Mouse (Mus musculus) MEL (cell line): ENCODE measurements around the gene Sh3gl2. TPM values are rescaled to one million over a fixed set of nuclear protein-coding genes. Genes with fewer than 3 reads are reported as not detected.

Experiments used
- DNase-seq: peaks from one replicate; pipeline ENCODE4 v3.0.0; 2011; ENCODE audit warnings: low read depth, low spot score
- H3K27ac ChIP-seq: 2 replicates; pipeline ENCODE4 v1.5.1; 2012; ENCODE audit warnings: low read depth, mild to moderate bottlenecking, control low read depth, low read length, moderate library complexity; ENCODE audit not compliant: control insufficient read depth
- H3K27me3 ChIP-seq, 2 experiments: fragments of 150-350 bp in 1 of 2; sonication (generic) in 1 of 2; 2 replicates each; pipeline ENCODE4 v1.6.1; 2012; ENCODE audit warnings: low read length in 2 of 2, mild to moderate bottlenecking in 2 of 2, improper control_type of control experiment in 1 of 2, moderate library complexity in 1 of 2; ENCODE audit not compliant: insufficient read depth in 2 of 2, control insufficient read depth in 1 of 2
- H3K36me3 ChIP-seq, 2 experiments: 2 replicates each; pipeline ENCODE4 v1.6.1; 2012 to 2014; ENCODE audit warnings: low read length in 2 of 2, improper control_type of control experiment in 1 of 2, inconsistent platforms in 1 of 2, mild to moderate bottlenecking in 1 of 2; ENCODE audit not compliant: insufficient read depth in 2 of 2, control insufficient read depth in 1 of 2
- H3K4me1 ChIP-seq, 2 experiments: fragments of 150-350 bp in 1 of 2; sonication (generic) in 1 of 2; 2 replicates each; pipeline ENCODE4 v1.6.1; 2012; ENCODE audit warnings: low read length in 2 of 2, improper control_type of control experiment in 1 of 2, mild to moderate bottlenecking in 1 of 2; ENCODE audit not compliant: insufficient read depth in 2 of 2, control insufficient read depth in 1 of 2
- H3K4me3 ChIP-seq, 2 experiments: fragments of 150-350 bp in 1 of 2; sonication (generic) in 1 of 2; 2 replicates each; pipeline ENCODE4 v1.5.1; 2012; ENCODE audit warnings: low read depth in 2 of 2, low read length in 2 of 2, mild to moderate bottlenecking in 2 of 2, moderate library complexity in 2 of 2, control low read depth in 1 of 2, improper control_type of control experiment in 1 of 2; ENCODE audit not compliant: control insufficient read depth in 1 of 2, insufficient read depth in 1 of 2
- H3K79me2 ChIP-seq: 2 replicates; pipeline ENCODE4 v1.6.1; 2012; ENCODE audit warnings: mild to moderate bottlenecking, low read length, moderate library complexity; ENCODE audit not compliant: control insufficient read depth, poor library complexity, insufficient read depth
- H3K9ac ChIP-seq: 2 replicates; pipeline ENCODE4 v1.6.1; 2012; ENCODE audit warnings: low read depth, mild to moderate bottlenecking, control low read depth, low read length, moderate library complexity; ENCODE audit not compliant: control insufficient read depth, poor library complexity, severe bottlenecking
- H3K9me3 ChIP-seq: fragments of 150-350 bp; sonication (generic); replicated peaks from 2 replicates; pipeline ENCODE4 v1.6.1; 2012; ENCODE audit warnings: mild to moderate bottlenecking, low read length, improper control_type of control experiment, moderate library complexity; ENCODE audit not compliant: insufficient read depth
- BHLHE40 ChIP-seq: IDR thresholded peaks from 2 replicates; pipeline ENCODE4 v1.6.1; 2012; ENCODE audit warnings: low read depth, mild to moderate bottlenecking, inconsistent platforms, low read length, improper control_type of control experiment, borderline replicate concordance
- CHD1 ChIP-seq: IDR thresholded peaks from 2 replicates; pipeline ENCODE4 v1.6.1; 2012; ENCODE audit warnings: low read depth, mild to moderate bottlenecking, inconsistent platforms, low read length, improper control_type of control experiment
- CHD2 ChIP-seq: IDR thresholded peaks from 2 replicates; pipeline ENCODE4 v1.6.1; 2011; ENCODE audit warnings: low read length, improper control_type of control experiment
- CTCF ChIP-seq, 3 experiments: IDR thresholded peaks in 2 of 3; conservative IDR thresholded peaks in 1 of 3; 2 replicates each; pipeline ENCODE4 v1.5.1; 2011 to 2012; ENCODE audit warnings: low read length in 3 of 3, low read depth in 2 of 3, mild to moderate bottlenecking in 2 of 3, improper control_type of control experiment in 1 of 3, inconsistent platforms in 1 of 3, mixed read lengths in 1 of 3, moderate library complexity in 1 of 3; ENCODE audit not compliant: control insufficient read depth in 1 of 3, insufficient read depth in 1 of 3, poor library complexity in 1 of 3, severe bottlenecking in 1 of 3
- E2F4 ChIP-seq: IDR thresholded peaks from 2 replicates; pipeline ENCODE4 v1.6.1; 2011; ENCODE audit warnings: low read depth, low read length, improper control_type of control experiment, borderline replicate concordance
- EP300 ChIP-seq, 2 experiments: IDR thresholded peaks; 2 replicates each; pipeline ENCODE4 v1.6.1; 2011; ENCODE audit warnings: improper control_type of control experiment in 2 of 2, low read length in 2 of 2, low read depth in 1 of 2, mild to moderate bottlenecking in 1 of 2
- ETS1 ChIP-seq: IDR thresholded peaks from 2 replicates; pipeline ENCODE4 v1.6.1; 2012; ENCODE audit warnings: low read depth, mild to moderate bottlenecking, inconsistent platforms, low read length, improper control_type of control experiment, moderate library complexity
- GABPA ChIP-seq: IDR thresholded peaks from 2 replicates; pipeline ENCODE4 v1.6.1; 2012; ENCODE audit warnings: low read depth, mild to moderate bottlenecking, inconsistent platforms, low read length, improper control_type of control experiment, moderate library complexity
- JUND ChIP-seq: IDR thresholded peaks from 2 replicates; pipeline ENCODE4 v1.6.1; 2011; ENCODE audit warnings: low read depth, mild to moderate bottlenecking, improper control_type of control experiment, low read length
- KAT2A ChIP-seq: conservative IDR thresholded peaks from 2 replicates; pipeline ENCODE4 v1.6.1; 2012; ENCODE audit warnings: low read depth, low read length, improper control_type of control experiment, inconsistent platforms
- MAFK ChIP-seq: IDR thresholded peaks from 2 replicates; pipeline ENCODE4 v1.6.1; 2011; ENCODE audit warnings: low read depth, mild to moderate bottlenecking, low read length, improper control_type of control experiment, borderline replicate concordance
- MAZ ChIP-seq: IDR thresholded peaks from 2 replicates; pipeline ENCODE4 v1.6.1; 2012; ENCODE audit warnings: low read depth, mild to moderate bottlenecking, inconsistent platforms, low read length, improper control_type of control experiment
- MEF2A ChIP-seq: IDR thresholded peaks from 2 replicates; pipeline ENCODE4 v1.6.1; 2014; ENCODE audit warnings: low read depth, mild to moderate bottlenecking, inconsistent platforms, low read length, improper control_type of control experiment; ENCODE audit not compliant: poor library complexity, insufficient replicate concordance, severe bottlenecking; ENCODE audit errors: extremely low read depth
- MYB ChIP-seq: IDR thresholded peaks from 2 replicates; pipeline ENCODE4 v1.6.1; 2011; ENCODE audit warnings: mild to moderate bottlenecking, low read depth, low read length, improper control_type of control experiment
- MYC ChIP-seq: IDR thresholded peaks from 2 replicates; pipeline ENCODE4 v1.6.1; 2011; ENCODE audit warnings: low read depth, mild to moderate bottlenecking, low read length, improper control_type of control experiment, moderate library complexity
- NELFE ChIP-seq: IDR thresholded peaks from 2 replicates; pipeline ENCODE4 v1.6.1; 2011; ENCODE audit warnings: low read depth, low read length, improper control_type of control experiment
- NRF1 ChIP-seq: IDR thresholded peaks from 2 replicates; pipeline ENCODE4 v1.6.1; 2014; ENCODE audit warnings: low read depth, mild to moderate bottlenecking, inconsistent platforms, low read length, improper control_type of control experiment, moderate library complexity; ENCODE audit not compliant: poor library complexity, insufficient read depth, severe bottlenecking
- POLR2AphosphoS2 ChIP-seq: IDR thresholded peaks from 2 replicates; pipeline ENCODE4 v1.6.1; 2011; ENCODE audit warnings: low read length, improper control_type of control experiment
- POLR2AphosphoS5 ChIP-seq: IDR thresholded peaks from 2 replicates; pipeline ENCODE4 v1.6.1; 2012; ENCODE audit warnings: low read depth, borderline replicate concordance, mild to moderate bottlenecking, inconsistent platforms, low read length, moderate library complexity, mixed read lengths
- RCOR1 ChIP-seq: IDR thresholded peaks from 2 replicates; pipeline ENCODE4 v1.6.1; 2012; ENCODE audit warnings: low read depth, mild to moderate bottlenecking, inconsistent platforms, low read length, improper control_type of control experiment
- SIN3A ChIP-seq: IDR thresholded peaks from 2 replicates; pipeline ENCODE4 v1.6.1; 2012; ENCODE audit warnings: low read length, improper control_type of control experiment, inconsistent platforms
- TAL1 ChIP-seq: IDR thresholded peaks from 2 replicates; pipeline ENCODE4 v1.6.1; 2012; ENCODE audit warnings: mild to moderate bottlenecking, inconsistent platforms, low read length, moderate library complexity, mixed read lengths
- TBP ChIP-seq: IDR thresholded peaks from 2 replicates; pipeline ENCODE4 v1.8.0; 2011; ENCODE audit warnings: low read depth, low read length, improper control_type of control experiment
- TCF12 ChIP-seq: IDR thresholded peaks from 2 replicates; pipeline ENCODE4 v1.6.1; 2014; ENCODE audit warnings: low read depth, mild to moderate bottlenecking, inconsistent platforms, low read length, improper control_type of control experiment, moderate library complexity
- USF1 ChIP-seq: IDR thresholded peaks from 2 replicates; pipeline ENCODE4 v1.6.1; 2014; ENCODE audit warnings: low read depth, mild to moderate bottlenecking, inconsistent platforms, low read length, improper control_type of control experiment, moderate library complexity
- USF2 ChIP-seq, 2 experiments: IDR thresholded peaks; 2 replicates each; pipeline ENCODE4 v1.6.1; 2011 to 2012; ENCODE audit warnings: improper control_type of control experiment in 2 of 2, low read length in 2 of 2, borderline replicate concordance in 1 of 2, inconsistent platforms in 1 of 2, low read depth in 1 of 2, mild to moderate bottlenecking in 1 of 2; ENCODE audit not compliant: insufficient read depth in 1 of 2
- ZC3H11A ChIP-seq: IDR thresholded peaks from 2 replicates; pipeline ENCODE4 v1.6.1; 2012; ENCODE audit warnings: low read depth, mild to moderate bottlenecking, inconsistent platforms, low read length, improper control_type of control experiment
- ZKSCAN1 ChIP-seq: IDR thresholded peaks from 2 replicates; pipeline ENCODE4 v1.6.1; 2012; ENCODE audit warnings: low read depth, mild to moderate bottlenecking, inconsistent platforms, low read length, improper control_type of control experiment, moderate library complexity
- ZNF384 ChIP-seq: IDR thresholded peaks from 2 replicates; pipeline ENCODE4 v1.6.1; 2012; ENCODE audit warnings: low read depth, mild to moderate bottlenecking, inconsistent platforms, low read length, improper control_type of control experiment
- polyA plus RNA-seq, 2 experiments: library from polyadenylated mRNA; stranded (reverse) in 1 of 2; unstranded in 1 of 2; fragments of >175 nt in 1 of 2; fragments of >200 nt in 1 of 2; gene quantifications; 2 replicates each; pipeline versions ENCODE4 v1.2.1 to v1.2.4; 2012; ENCODE audit warnings: low replicate concordance in 2 of 2, low read depth in 1 of 2; ENCODE audit not compliant: insufficient read length in 2 of 2, insufficient read depth in 1 of 2, missing spikeins in 1 of 2
- total RNA-seq: library from RNA; depleted of rRNA; stranded (reverse); fragments of 300-350 nt; gene quantifications from 2 replicates; pipeline ENCODE4 v1.2.3, GENCODE M21; 2012

The Sh3gl2 gene
- total and polyA plus RNA-seq, 3 experiments = not detected

DNA sequence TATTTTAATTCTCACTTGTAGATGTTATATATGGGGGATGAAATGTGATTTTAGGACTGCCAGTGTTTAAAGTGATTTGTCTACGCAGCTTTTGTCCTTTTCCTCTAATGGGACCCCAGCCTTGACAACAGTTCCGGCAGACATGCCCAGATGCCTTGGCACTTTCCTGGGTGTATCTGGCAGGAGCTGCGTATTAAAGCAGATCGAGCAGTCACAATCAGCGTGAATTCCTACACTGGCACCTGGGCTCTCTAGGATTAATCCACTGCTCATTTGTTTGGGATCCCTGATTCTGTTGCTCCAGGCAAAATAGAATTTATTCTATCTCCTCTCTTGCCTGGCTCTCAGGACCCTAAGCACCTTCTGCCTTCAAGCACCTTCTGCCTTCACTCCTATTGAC is 171.7 kb downstream of the Sh3gl2 start:
- no peak for DNase-seq
- Histone ChIP-seq H3K9ac (no peak overlapping the region), H3K36me3 (no peaks in the 10 kb centered on the region), H3K27ac (no peak overlapping the region), H3K79me2 (no peaks in the 10 kb centered on the region), H3K27me3 (no peaks in the 10 kb centered on the region), H3K4me1 (no peaks in the 10 kb centered on the region), H3K4me3 (no peak overlapping the region), H3K9me3 (no peaks in the 10 kb centered on the region)
- TF ChIP-seq ETS1 (no peak), SIN3A (no peak), NRF1 (no peak), TCF12 (no peak), ZNF384 (no peak), CTCF (IDR thresholded peaks at IDR 0.05 in 2 of 3, conservative IDR thresholded peaks at IDR 0.05 in 1 of 3; ENCODE audit: control insufficient read depth in 1 of 3, insufficient read depth in 1 of 3, low read depth in 2 of 3, low read length in 3 of 3, poor library complexity in 1 of 3, severe bottlenecking in 1 of 3) (no peak), USF2 (IDR thresholded peaks at IDR 0.05; ENCODE audit: borderline replicate concordance in 1 of 2, insufficient read depth in 1 of 2, low read depth in 1 of 2, low read length in 2 of 2) (no peak), KAT2A (no peak), MAFK (no peak), ZKSCAN1 (no peak), POLR2AphosphoS5 (no peak), ZC3H11A (no peak), TBP (no peak), MAZ (no peak), POLR2AphosphoS2 (no peak), CHD2 (no peak), USF1 (no peak), CHD1 (no peak), TAL1 (no peak), RCOR1 (no peak)

DNA sequence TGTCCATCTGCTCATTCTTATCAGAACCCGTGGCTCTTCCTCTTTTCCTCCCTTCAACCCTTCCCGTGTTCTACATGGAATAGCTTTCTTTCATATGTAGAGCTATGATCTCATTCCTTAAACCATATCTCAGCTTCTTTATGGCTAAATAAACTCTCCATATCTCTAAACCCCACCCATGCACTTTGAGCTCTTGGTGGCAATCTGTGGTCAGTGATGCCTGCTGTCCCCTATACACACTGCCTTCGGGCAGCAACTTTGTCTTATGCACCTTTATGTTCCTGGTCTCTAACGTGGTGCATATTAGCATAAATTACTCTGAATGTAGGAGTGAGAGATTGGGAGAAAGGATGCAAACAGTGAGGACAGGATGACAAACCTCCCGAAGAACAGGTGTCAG is 180.3 kb downstream of the Sh3gl2 start:
- Histone ChIP-seq H3K4me3 (no peak overlapping the region), H3K9ac (no peak overlapping the region), H3K36me3 (no peaks in the 10 kb centered on the region), H3K27ac (no peak overlapping the region), H3K79me2 (no peaks in the 10 kb centered on the region), H3K27me3 (no peaks in the 10 kb centered on the region), H3K4me1 (no peaks in the 10 kb centered on the region), H3K9me3 (no peaks in the 10 kb centered on the region)
- no peak for DNase-seq
- TF ChIP-seq MAZ (no peak), JUND (no peak), MYB (no peak), GABPA (no peak), BHLHE40 (no peak), SIN3A (no peak), MYC (no peak), NELFE (no peak), ZC3H11A (no peak), USF1 (no peak), EP300 (IDR thresholded peaks at IDR 0.05; ENCODE audit: low read depth in 1 of 2, low read length in 2 of 2) (no peak), E2F4 (no peak), MEF2A (no peak), ZKSCAN1 (no peak), CHD1 (no peak), POLR2AphosphoS5 (no peak)
